9 mouse cellular contexts compared by ENCODE assay signal in genomic region chr11:7215703-7216102, GRCm38 (mm10). TPM values are rescaled to one million over a fixed set of nuclear protein-coding genes. Genes with fewer than 3 reads are reported as not detected.
DNase-seq lines count a peak whose midpoint lies in the region; ATAC-seq and TF ChIP-seq lines count a peak whose summit lies in the region.
"Had no signal": no experiment of that assay in that cellular context is flagged by ENCODE, and none has a peak within 500 bp of the region (broad histone marks: within the 10 kb centered on the region; RNA-seq: fewer than 3 reads in every experiment).

No protein-coding gene starts in this region.

- DNase-seq in intestine, embryonic 14.5 days (ENCODE audit: low spot score) = peak; percentile 78
- no peak for DNase-seq in G1E (ENCODE audit: low spot score)
- peak; percentile 69 for DNase-seq in brain, adult 2 months (ENCODE audit: low read depth, low spot score)
- DNase-seq in heart, postnatal 36 days = peak; percentile 52 to 71
- peak; percentile 76 for DNase-seq in limb, embryonic 10.5 days (ENCODE audit: low spot score)
- peak; percentile 86 for DNase-seq in right cerebral cortex, postnatal 4 days

- no peak overlapping the region for H3K4me3 ChIP-seq in intestine, embryonic 14.5 days (ENCODE audit: low read depth, low read length)
- H3K4me3 ChIP-seq in intestine, embryonic 16.5 days (ENCODE audit: low read length) = no peak overlapping the region
- H3K4me3 ChIP-seq in G1E (ENCODE audit: low read depth, low read length) = no peak overlapping the region
- H3K4me3 ChIP-seq in limb, embryonic 10.5 days = no peak overlapping the region

- no peaks in the 10 kb centered on the region for H3K9me3 ChIP-seq in intestine, embryonic 14.5 days (ENCODE audit: control insufficient read depth, low read length)
- H3K9me3 ChIP-seq in intestine, embryonic 16.5 days (ENCODE audit: control insufficient read depth, low read length) = no peaks in the 10 kb centered on the region
- H3K9me3 ChIP-seq in G1E (replicated peaks) = peaks cover 17% of the 10 kb centered on the region
- no peaks in the 10 kb centered on the region for H3K9me3 ChIP-seq in limb, embryonic 10.5 days (replicated peaks)

- H3K4me2 ChIP-seq in intestine, embryonic 14.5 days (ENCODE audit: low read length) = no peak overlapping the region
- H3K4me2 ChIP-seq in intestine, embryonic 16.5 days (ENCODE audit: low read depth, low read length) = no peak overlapping the region

- no peak overlapping the region for H3K9ac ChIP-seq in intestine, embryonic 14.5 days (ENCODE audit: low read length)
- no peak overlapping the region for H3K9ac ChIP-seq in intestine, embryonic 16.5 days (ENCODE audit: low read depth, low read length)

- H3K27me3 ChIP-seq in intestine, embryonic 14.5 days (replicated peaks; ENCODE audit: control insufficient read depth, insufficient read depth, low read length) = peaks cover 43% of the 10 kb centered on the region
- H3K27me3 ChIP-seq in intestine, embryonic 16.5 days (replicated peaks; ENCODE audit: control insufficient read depth, insufficient read depth, low read length) = peaks cover 34% of the 10 kb centered on the region
- H3K27me3 ChIP-seq in G1E (ENCODE audit: insufficient read depth, low read length) = no peaks in the 10 kb centered on the region
- H3K27me3 ChIP-seq in limb, embryonic 10.5 days (ENCODE audit: low read depth, poor library complexity, severe bottlenecking) = peaks cover 47% of the 10 kb centered on the region

- no peak overlapping the region for H3K27ac ChIP-seq in intestine, embryonic 14.5 days (ENCODE audit: low read depth)
- no peak overlapping the region for H3K27ac ChIP-seq in intestine, embryonic 16.5 days (ENCODE audit: low read length)
- no peak overlapping the region for H3K27ac ChIP-seq in limb, embryonic 10.5 days

- intact Hi-C loops in heart, postnatal 36 days (cut with DNase I) = loop anchor here (1.0 to 10.0 kb wide), 3 partner anchors 349 to 919 kb away; no protein-coding TSS in a partner anchor

- TF ChIP-seq CTCF in G1E (IDR thresholded peaks at IDR 0.05; ENCODE audit: low read depth, low read length) = peak; percentile 11; the same call in 1 of the 2 replicates

- no peak for ATAC-seq in intestine, embryonic 14.5 days (replicated peaks; ENCODE audit: low FRiP score, low TSS enrichment, low read depth)
- ATAC-seq in intestine, embryonic 16.5 days = no peak
- no peak for ATAC-seq in G1E (ENCODE audit: extremely low read depth, insufficient number of reproducible peaks, low FRiP score, poor library complexity, severe bottlenecking)
- ATAC-seq in inflammation-experienced regulatory T-cells, adult 6 months = no peak

- H3K4me1 ChIP-seq in intestine, embryonic 14.5 days (replicated peaks; ENCODE audit: control insufficient read depth, insufficient read depth, low read length) = peaks cover 10% of the 10 kb centered on the region
- peaks cover 11% of the 10 kb centered on the region for H3K4me1 ChIP-seq in intestine, embryonic 16.5 days (ENCODE audit: control insufficient read depth, insufficient read depth, low read length)
- no peaks in the 10 kb centered on the region for H3K4me1 ChIP-seq in G1E (ENCODE audit: insufficient read depth, low read depth, low read length)
- H3K4me1 ChIP-seq in limb, embryonic 10.5 days = peaks cover 41% of the 10 kb centered on the region

- WGBS in intestine, embryonic 14.5 days = 14% methylated on average over 8 of the region's 8 CpGs
- WGBS in intestine, embryonic 16.5 days = 14% methylated on average over 8 of the region's 8 CpGs
- 14% methylated on average over 8 of the region's 8 CpGs for WGBS in limb, embryonic 10.5 days

- no peaks in the 10 kb centered on the region for H3K36me3 ChIP-seq in intestine, embryonic 14.5 days (ENCODE audit: control insufficient read depth, insufficient read depth, low read length)
- H3K36me3 ChIP-seq in intestine, embryonic 16.5 days (ENCODE audit: control insufficient read depth, insufficient read depth, low read length) = no peaks in the 10 kb centered on the region
- no peaks in the 10 kb centered on the region for H3K36me3 ChIP-seq in G1E (replicated peaks)
- H3K36me3 ChIP-seq in limb, embryonic 10.5 days = no peaks in the 10 kb centered on the region

RNA-seq across cellular contexts. Expression of gene Igfbp3, which starts 2.0 kb away (rescaled TPM):
- 49.4 and 49.5 TPM in 2 replicates for polyA plus RNA-seq in intestine, embryonic 14.5 days (2014; fragmentation: Nextera tagmentation; extraction: Ambion mirVana)
- 24.0 and 39.8 TPM in 2 replicates for polyA plus RNA-seq in intestine, embryonic 16.5 days (2015; fragmentation: Nextera tagmentation; extraction: Ambion mirVana)
- total RNA-seq in G1E (2014; fragmentation: Nextera tagmentation) = not detected in 2 replicates
- 0.16 and 0.17 TPM in 2 replicates for total RNA-seq in G1E (2017)
- polyA plus RNA-seq in G1E (2012) = not detected in 2 replicates
- total RNA-seq in heart, postnatal 36 days (2021) = 10 to 100 TPM; 28.9 to 31.0 TPM
- polyA plus RNA-seq in limb, embryonic 10.5 days (2016; fragmentation: Nextera tagmentation; extraction: Ambion mirVana) = 37.3 and 51.1 TPM in 2 replicates
- polyA plus RNA-seq in inflammation-experienced regulatory T-cells, adult 6 months (2017; shearing (Covaris generic)) = not detected

RNA-seq across cellular contexts. Expression of gene Igfbp1, which starts 18.1 kb away (rescaled TPM):
- 0.15 and 0.57 TPM in 2 replicates for polyA plus RNA-seq in intestine, embryonic 14.5 days (2014; fragmentation: Nextera tagmentation; extraction: Ambion mirVana)
- polyA plus RNA-seq in intestine, embryonic 16.5 days (2015; fragmentation: Nextera tagmentation; extraction: Ambion mirVana) = 3.3 and 6.4 TPM in 2 replicates
- total RNA-seq in G1E (2014; fragmentation: Nextera tagmentation) (not detected in 2 replicates), G1E (2017) (0.27 TPM in 1 of 2 replicates, not detected in the other)
- not detected in 2 replicates for polyA plus RNA-seq in G1E (2012)
- total RNA-seq in heart, postnatal 36 days (2021) = not detected
- 0.21 TPM in 1 of 2 replicates, not detected in the other for polyA plus RNA-seq in limb, embryonic 10.5 days (2016; fragmentation: Nextera tagmentation; extraction: Ambion mirVana)
- polyA plus RNA-seq in inflammation-experienced regulatory T-cells, adult 6 months (2017; shearing (Covaris generic)) = not detected

RNA-seq across cellular contexts. Expression of gene Gm11985, which starts 27.3 kb away (rescaled TPM):
- polyA plus RNA-seq in intestine, embryonic 14.5 days (2014; fragmentation: Nextera tagmentation; extraction: Ambion mirVana) = not detected in 2 replicates
- not detected in 2 replicates for polyA plus RNA-seq in intestine, embryonic 16.5 days (2015; fragmentation: Nextera tagmentation; extraction: Ambion mirVana)
- total RNA-seq in G1E (2014; fragmentation: Nextera tagmentation) (not detected in 2 replicates), G1E (2017) (0.11 TPM in 1 of 2 replicates, not detected in the other)
- not detected in 2 replicates for polyA plus RNA-seq in G1E (2012)
- not detected for total RNA-seq in heart, postnatal 36 days (2021)
- polyA plus RNA-seq in limb, embryonic 10.5 days (2016; fragmentation: Nextera tagmentation; extraction: Ambion mirVana) = not detected in 2 replicates
- polyA plus RNA-seq in inflammation-experienced regulatory T-cells, adult 6 months (2017; shearing (Covaris generic)) = not detected
- polyA plus RNA-seq: liver, embryonic 16.5 days had no signal

Comparison
In these comparisons a context has a peak if more than half of its experiments do, and no peak if none do; other contexts are left out.
1. RNA of gene Igfbp3, which starts 2.0 kb away (polyA plus RNA-seq): 37.3 to 51.1 TPM in limb, embryonic 10.5 days, 49.4 to 49.5 TPM in intestine, embryonic 14.5 days and 24.0 to 39.8 TPM in intestine, embryonic 16.5 days; not detected in G1E and not detected in inflammation-experienced regulatory T-cells, adult 6 months; every median in the first group is over 10 times any median in the second.